Mouse (Mus musculus): ENCODE measurements around the gene Igfbp3. TPM values are rescaled to one million over a fixed set of nuclear protein-coding genes. Genes with fewer than 3 reads are reported as not detected.

The Igfbp3 gene
- total RNA-seq, 2 experiments from 2014 or later = 8.5 to 12.3 TPM

GRCm38 (mm10) chr11:7213161-7213500 is 592 bp downstream of the Igfbp3 start:
- intact Hi-C loops (cut with DNase I) = loop anchor here (5.0 to 10.0 kb wide), 2 partner anchors 354 to 922 kb away; no protein-coding TSS in a partner anchor
- no peak for DNase-seq (ENCODE audit: low spot score in 2 of 2)

- intact Hi-C loops (cut with DNase I) = loop anchor here (5.0 to 10.0 kb wide), 2 partner anchors 355 to 923 kb away; no protein-coding TSS in a partner anchor
- no peak for DNase-seq (ENCODE audit: low spot score in 2 of 2)
Observed at GRCm38 (mm10) chr11:7212126-7212798, 1.5 kb downstream of the Igfbp3 start.

- intact Hi-C loops (cut with DNase I) = loop anchor here (2.0 to 10.0 kb wide), 3 partner anchors 356 to 1194 kb away; no protein-coding TSS in a partner anchor
- DNase-seq (ENCODE audit: low spot score in 2 of 2) = no peak
Observed at GRCm38 (mm10) chr11:7211211-7211610, 2.5 kb downstream of the Igfbp3 start.

- peak; percentile 73 to 78 for DNase-seq (ENCODE audit: low spot score in 2 of 2)
- intact Hi-C loops (cut with DNase I) = loop anchor here (2.0 to 10.0 kb wide), 3 partner anchors 357 to 1194 kb away; no protein-coding TSS in a partner anchor
Observed at GRCm38 (mm10) chr11:7210343-7210742, 3.4 kb downstream of the Igfbp3 start.

- intact Hi-C loops (cut with DNase I) = no loop called here
- no peak for DNase-seq (ENCODE audit: low spot score in 2 of 2)
Observed at GRCm38 (mm10) chr11:7203846-7204245, 9.9 kb downstream of the Igfbp3 start.

DNA sequence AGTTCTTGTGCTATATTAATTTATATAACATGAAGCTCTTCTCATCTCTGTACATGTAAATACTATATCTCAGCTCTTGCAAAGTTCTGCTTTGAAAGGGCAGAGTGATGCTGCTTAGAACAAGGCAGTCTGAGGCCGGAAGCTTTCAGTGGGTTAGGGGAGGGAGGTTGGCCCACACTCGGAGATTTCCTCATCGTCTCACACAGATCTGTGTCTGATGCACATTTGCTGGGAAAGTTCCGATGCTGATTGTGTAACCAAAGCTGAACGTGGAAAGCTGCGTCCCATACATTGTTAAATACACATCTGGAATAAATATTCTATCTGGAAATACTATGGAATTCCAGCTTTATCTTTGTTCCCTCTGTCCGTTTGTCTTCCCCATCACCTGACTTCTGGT is 11.5 kb downstream of the Igfbp3 start:
- intact Hi-C loops (cut with DNase I) = no loop called here
- DNase-seq (ENCODE audit: low spot score in 2 of 2) = no peak

GRCm38 (mm10) chr11:7200393-7200783 is 13.3 kb downstream of the Igfbp3 start:
- intact Hi-C loops (cut with DNase I) = no loop called here
- DNase-seq (ENCODE audit: low spot score in 2 of 2) = no peak

- peak in 1 of 2 experiments; percentile 47 for DNase-seq (ENCODE audit: low spot score in 2 of 2)
- intact Hi-C loops (cut with DNase I) = loop anchor here (5.0 kb wide), 1 partner anchor 543 kb away; the partner anchor contains the start of gene Ramp3
Observed at GRCm38 (mm10) chr11:7199736-7200392, 13.9 kb downstream of the Igfbp3 start.

DNA sequence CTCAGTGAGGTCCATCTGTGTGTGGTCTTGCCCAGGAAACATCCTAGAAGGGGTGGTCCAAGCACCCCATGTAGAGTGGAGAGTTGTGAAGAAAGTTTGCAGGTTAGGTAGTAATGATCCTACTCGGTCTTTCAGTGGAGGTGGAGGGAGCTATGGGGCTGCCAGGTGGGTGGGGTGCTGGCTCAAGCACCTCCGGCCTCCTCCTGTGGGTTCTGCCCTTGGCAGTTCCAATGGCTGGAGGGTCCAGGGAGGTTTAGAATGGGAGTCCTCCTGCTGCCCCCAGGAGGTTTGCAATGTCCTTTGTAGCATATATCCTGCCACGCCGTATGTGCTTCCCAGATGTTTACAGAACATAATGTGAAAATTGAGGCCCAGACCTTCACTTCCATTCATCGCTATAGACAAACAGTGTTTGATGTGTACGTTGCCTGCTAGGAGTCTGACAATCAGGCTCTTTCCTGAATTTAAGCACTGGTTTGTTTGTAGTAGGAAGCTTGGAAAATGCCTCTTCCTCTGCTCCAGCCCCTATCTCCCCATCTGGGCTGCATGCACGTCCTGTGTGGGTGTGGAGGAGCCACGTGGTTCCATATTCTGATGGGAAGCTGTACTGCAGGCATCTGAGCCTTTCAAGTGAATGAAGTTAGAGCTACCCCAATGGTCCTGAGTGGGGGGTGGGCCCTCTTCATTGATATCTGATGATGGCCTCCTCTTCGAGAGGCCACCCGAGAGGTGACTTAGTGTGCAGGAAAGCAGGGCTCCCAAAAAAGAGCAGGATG is 15.1 kb downstream of the Igfbp3 start:
- intact Hi-C loops (cut with DNase I) = loop anchor here (5.0 kb wide), 1 partner anchor 541 kb away; the partner anchor contains the start of gene Ramp3
- no peak for DNase-seq (ENCODE audit: low spot score in 2 of 2)

DNA sequence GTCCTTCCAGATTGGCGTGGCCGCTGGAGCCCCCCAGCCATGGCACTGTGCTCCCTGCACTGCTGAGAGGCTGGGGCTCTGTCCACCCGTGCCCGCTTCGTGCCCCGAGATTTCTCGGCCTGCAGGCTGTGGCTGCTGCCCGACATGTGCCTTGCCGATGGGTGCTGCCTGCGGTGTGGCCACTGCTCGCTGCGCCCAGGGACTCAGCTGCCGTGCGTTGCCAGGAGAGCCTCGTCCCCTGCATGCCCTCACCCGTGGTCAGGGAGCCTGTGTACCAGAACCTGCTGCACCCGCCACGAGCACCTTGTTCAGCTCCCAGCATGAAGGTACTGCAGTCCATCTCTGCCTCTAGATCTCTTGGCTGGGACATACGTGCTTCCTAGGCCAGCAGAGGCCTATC is 15.7 kb downstream of the Igfbp3 start:
- no peak for DNase-seq (ENCODE audit: low spot score in 2 of 2)
- intact Hi-C loops (cut with DNase I) = loop anchor here (5.0 kb wide), 1 partner anchor 541 kb away; the partner anchor contains the start of gene Ramp3

GRCm38 (mm10) chr11:7197491-7197941 is 16.2 kb downstream of the Igfbp3 start, which contains the start of gene Igfbp1:
Gene Igfbp1 (plus strand): TSS chr11:7197782.
- no peak for DNase-seq (ENCODE audit: low spot score in 2 of 2)
- intact Hi-C loops (cut with DNase I) = loop anchor here (5.0 kb wide), 1 partner anchor 540 kb away; the partner anchor contains the start of gene Ramp3

DNA sequence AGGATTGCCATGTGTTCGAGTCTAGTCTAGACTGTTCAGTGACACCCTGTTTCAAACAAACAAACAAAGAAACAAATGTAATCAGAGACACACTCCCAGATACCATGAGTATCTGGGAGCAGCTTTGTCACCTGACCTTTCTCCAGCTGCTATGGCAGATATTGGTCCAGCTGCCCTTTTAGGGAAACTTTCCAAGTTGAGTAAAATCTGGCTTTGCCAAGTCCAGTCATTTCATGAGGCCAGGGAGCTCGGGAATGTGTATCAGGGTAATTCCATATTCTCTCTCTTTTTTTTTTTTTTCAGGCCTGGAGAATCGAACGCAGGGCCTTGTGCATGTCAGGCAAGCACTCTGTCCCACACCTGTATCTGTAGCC is 18.4 kb downstream of the Igfbp3 start:
- DNase-seq (ENCODE audit: low spot score in 2 of 2) = no peak
- intact Hi-C loops (cut with DNase I) = loop anchor here (5.0 kb wide), 1 partner anchor 538 kb away; the partner anchor contains the start of gene Ramp3

DNA sequence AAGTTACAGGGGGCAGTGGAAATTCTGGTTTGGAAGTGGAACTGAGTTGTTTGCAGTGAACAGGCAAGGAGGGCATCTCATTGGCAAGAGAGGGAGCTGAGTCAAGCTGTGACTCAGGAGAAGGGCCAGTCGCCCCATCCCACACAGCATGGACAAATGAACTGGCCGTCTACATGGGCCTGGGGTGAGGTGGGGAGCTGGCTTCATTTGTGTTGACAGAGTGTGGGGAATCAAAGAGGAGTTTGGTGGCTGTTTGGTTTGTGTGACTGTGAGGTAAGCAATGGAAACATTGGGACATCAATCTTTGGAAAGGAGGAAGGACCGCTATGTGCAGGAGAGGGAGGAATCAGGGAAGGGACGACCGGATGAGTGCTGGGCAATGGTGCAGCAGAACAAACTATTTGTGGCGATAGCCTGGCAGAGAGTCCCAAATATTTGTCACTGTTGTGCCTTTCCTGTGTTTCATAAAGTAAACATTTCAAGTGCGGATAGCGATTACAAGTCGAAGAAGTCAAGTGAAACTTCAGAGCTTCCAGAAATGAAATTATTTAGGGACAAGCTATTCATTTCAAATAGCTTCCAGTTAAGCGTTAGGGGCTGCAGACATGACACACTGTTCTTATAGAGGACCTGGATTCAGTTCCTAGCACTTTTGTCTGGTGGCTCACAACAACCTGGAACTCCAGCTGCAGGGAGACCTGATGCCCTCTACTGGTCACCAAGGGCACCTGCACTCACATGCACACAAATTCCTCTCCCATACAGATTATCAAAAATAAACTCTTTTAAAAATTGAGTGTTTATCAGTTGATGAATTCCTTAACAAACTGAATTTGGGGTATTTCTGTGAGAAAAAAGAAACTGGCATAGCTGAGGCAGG is 19.1 kb downstream of the Igfbp3 start:
- DNase-seq (ENCODE audit: low spot score in 2 of 2) = no peak
- intact Hi-C loops (cut with DNase I) = loop anchor here (5.0 kb wide), 1 partner anchor 537 kb away; the partner anchor contains the start of gene Ramp3

DNA sequence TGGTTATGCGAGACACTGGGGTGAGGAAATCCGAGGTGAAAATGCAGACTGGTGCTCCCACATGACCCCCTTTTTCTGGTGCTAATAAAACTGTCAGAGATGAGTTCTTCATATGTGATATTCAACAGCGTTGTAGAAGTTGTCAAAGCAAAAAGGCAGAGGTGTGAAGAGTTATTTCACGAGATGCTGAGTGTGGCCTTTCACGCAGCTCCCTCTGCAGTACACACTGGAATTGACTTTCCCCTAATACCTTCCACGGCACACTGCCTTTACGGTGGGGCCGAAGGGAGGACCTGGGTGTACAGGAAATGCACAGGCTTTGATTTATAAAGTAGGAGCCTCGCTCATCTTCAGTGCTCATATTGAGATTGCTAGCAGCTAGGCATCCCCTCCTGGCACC is 20.6 kb downstream of the Igfbp3 start:
- DNase-seq (ENCODE audit: low spot score in 2 of 2) = no peak
- intact Hi-C loops (cut with DNase I) = no loop called here

DNA sequence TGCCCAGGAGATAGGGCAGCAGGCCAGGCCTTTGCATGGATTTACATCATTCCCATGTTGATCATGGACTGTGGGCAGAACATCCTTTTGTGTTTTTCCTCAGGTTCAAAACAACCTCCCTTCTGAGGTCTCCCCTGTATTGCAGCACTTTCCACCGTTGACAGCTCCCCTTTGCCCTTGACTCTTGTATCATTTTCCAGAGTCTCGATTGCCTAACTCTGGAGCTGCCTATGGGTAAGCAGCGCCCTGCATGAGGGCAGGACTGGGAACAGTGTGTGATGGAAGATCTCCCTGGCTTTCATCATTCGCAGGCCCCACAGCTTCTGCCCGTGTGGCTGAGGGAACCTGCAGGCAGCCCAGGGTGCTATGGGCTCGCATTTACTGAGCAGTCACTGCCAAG is 21.0 kb downstream of the Igfbp3 start:
- intact Hi-C loops (cut with DNase I) = no loop called here
- DNase-seq (ENCODE audit: low spot score in 2 of 2) = no peak

GRCm38 (mm10) chr11:7188469-7188868 is 25.3 kb downstream of the Igfbp3 start, which contains the start of gene Gm11985:
Gene Gm11985 (minus strand): TSS chr11:7188569.
- no peak for DNase-seq (ENCODE audit: low spot score in 2 of 2)
- intact Hi-C loops (cut with DNase I) = no loop called here

DNA sequence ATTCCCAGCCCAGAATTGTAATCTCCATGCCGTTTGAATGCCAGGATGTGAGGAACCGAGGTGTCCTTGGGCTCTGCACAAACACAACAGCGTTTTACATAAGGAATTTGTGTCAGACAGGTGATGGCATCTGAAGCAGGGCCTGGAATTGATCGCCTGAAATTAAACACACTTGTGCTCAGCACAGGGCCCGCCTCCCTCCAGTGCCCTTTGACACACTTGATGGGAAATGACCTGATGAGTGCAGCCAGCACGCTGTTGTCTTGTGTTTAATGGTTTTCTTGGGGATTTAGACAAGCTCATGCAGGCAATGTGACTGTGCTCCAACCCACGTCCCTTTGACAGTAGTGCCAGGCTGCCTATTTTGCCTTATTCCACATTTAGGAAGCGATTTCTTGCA is 26.3 kb downstream of the Igfbp3 start:
- intact Hi-C loops (cut with DNase I) = no loop called here
- DNase-seq (ENCODE audit: low spot score in 2 of 2) = no peak

GRCm38 (mm10) chr11:7184420-7184819 is 29.3 kb downstream of the Igfbp3 start:
- DNase-seq (ENCODE audit: low spot score in 2 of 2) = no peak
- intact Hi-C loops (cut with DNase I) = no loop called here
